Mouse (Mus musculus): Measurements from ENCODE around the gene Tarbp2. TPM values are rescaled to one million over a fixed set of nuclear protein-coding genes. Genes with fewer than 3 reads are reported as not detected.

The Tarbp2 gene
- polyA plus RNA-seq, 1 experiment from 2014 or later: 41.7 TPM

DNA sequence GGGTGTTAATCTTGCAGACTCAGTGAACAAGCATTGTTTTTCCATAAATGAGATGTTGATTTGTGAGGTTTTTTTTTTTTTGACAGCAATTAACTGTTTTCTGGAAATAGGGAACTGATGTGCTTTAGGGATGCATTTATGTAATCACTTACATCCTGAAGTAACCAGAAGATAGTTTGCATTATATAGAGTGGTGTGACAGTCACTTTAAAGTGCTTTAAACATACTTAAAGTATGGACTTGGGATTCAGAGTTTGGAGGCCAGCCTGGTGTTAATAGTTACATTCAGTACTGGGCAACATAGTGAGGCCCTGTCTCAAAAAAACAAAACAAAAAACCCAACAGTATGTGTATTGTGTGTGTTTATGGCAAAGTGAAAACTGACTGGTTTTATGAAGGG is 46.3 kb upstream of the Tarbp2 start:
- H3K27me3 ChIP-seq (ENCODE audit: control insufficient read depth, insufficient read depth, low read length): no peaks in the 10 kb centered on the region
- no peak overlapping the region for H3K9ac ChIP-seq (ENCODE audit: low read length)
- TF ChIP-seq CTCF (IDR thresholded peaks at IDR 0.05; ENCODE audit: low read depth) (no peak), EP300 (optimal IDR thresholded peaks at IDR 0.05) (no peak)
- H3K27ac ChIP-seq (replicated peaks): no peak overlapping the region
- no peaks in the 10 kb centered on the region; the same call in 1 of the 2 replicates for H3K36me3 ChIP-seq (ENCODE audit: control insufficient read depth, insufficient read depth, low read length)
- H3K9me3 ChIP-seq (ENCODE audit: control insufficient read depth, low read length): no peaks in the 10 kb centered on the region
- DNase-seq (ENCODE audit: low spot score) (no peak), ATAC-seq (ENCODE audit: low FRiP score, low TSS enrichment) (no peak)
- H3K4me1 ChIP-seq (replicated peaks; ENCODE audit: control insufficient read depth, insufficient read depth): no peaks in the 10 kb centered on the region
- H3K4me2 ChIP-seq (replicated peaks; ENCODE audit: low read depth): peak overlapping the region; percentile 63
- peak overlapping the region; percentile 82 for H3K4me3 ChIP-seq (ENCODE audit: low read depth, low read length)

DNA sequence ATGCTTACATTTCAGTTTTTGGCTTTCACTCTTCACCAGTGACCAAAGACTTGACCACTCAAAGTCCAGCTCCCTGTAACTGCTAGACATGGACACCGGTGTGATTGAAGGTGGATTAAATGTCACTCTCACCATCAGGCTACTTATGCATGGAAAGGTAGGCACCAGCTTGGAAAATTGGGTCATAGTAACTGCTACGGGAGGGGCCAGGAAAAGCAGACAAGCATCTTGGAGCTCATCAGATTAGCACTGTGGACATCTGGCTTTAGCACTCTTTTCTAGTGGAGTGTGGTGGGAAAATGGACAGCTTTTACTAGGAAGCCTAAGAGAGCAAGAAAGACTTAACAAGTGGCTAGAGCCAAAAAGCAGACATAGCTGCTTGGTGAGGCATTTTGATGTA is 44.7 kb upstream of the Tarbp2 start:
- DNase-seq (ENCODE audit: low spot score) (no peak), ATAC-seq (ENCODE audit: low FRiP score, low TSS enrichment) (no peak)
- H3K36me3 ChIP-seq (ENCODE audit: control insufficient read depth, insufficient read depth, low read length): no peaks in the 10 kb centered on the region; the same call in 1 of the 2 replicates
- no peaks in the 10 kb centered on the region for H3K4me1 ChIP-seq (replicated peaks; ENCODE audit: control insufficient read depth, insufficient read depth)
- H3K9ac ChIP-seq (ENCODE audit: low read length): no peak overlapping the region
- WGBS: 57% methylated on average over 2 of the region's 2 CpGs
- TF ChIP-seq EP300 (optimal IDR thresholded peaks at IDR 0.05) (no peak), CTCF (IDR thresholded peaks at IDR 0.05; ENCODE audit: low read depth) (no peak)
- H3K4me2 ChIP-seq (replicated peaks; ENCODE audit: low read depth): no peak overlapping the region
- no peaks in the 10 kb centered on the region for H3K27me3 ChIP-seq (ENCODE audit: control insufficient read depth, insufficient read depth, low read length)
- no peak overlapping the region for H3K27ac ChIP-seq (replicated peaks)
- H3K4me3 ChIP-seq (ENCODE audit: low read depth, low read length): no peak overlapping the region
- no peaks in the 10 kb centered on the region for H3K9me3 ChIP-seq (ENCODE audit: control insufficient read depth, low read length)

DNA sequence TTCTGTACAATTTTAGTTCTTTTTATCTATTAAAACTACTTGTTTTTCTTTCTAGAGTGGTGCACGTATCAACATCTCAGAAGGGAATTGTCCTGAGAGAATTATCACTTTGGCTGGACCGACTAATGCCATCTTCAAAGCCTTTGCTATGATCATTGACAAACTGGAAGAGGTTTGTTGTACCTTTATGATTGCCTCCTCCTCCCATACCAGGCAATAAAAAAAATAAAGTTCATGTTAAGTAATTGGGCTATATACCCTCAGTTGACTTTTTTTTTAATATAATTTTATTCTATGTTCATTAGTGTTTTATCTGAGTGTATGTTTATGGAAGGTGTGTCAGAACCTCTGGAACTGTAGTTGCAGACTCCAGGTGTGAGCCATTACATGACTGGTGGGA is 43.5 kb upstream of the Tarbp2 start:
- ATAC-seq (ENCODE audit: low FRiP score, low TSS enrichment): no peak
- Histone ChIP-seq H3K27me3 (ENCODE audit: control insufficient read depth, insufficient read depth, low read length) (no peaks in the 10 kb centered on the region), H3K4me1 (replicated peaks; ENCODE audit: control insufficient read depth, insufficient read depth) (no peaks in the 10 kb centered on the region), H3K4me2 (replicated peaks; ENCODE audit: low read depth) (no peak overlapping the region), H3K4me3 (ENCODE audit: low read depth, low read length) (no peak overlapping the region), H3K27ac (replicated peaks) (no peak overlapping the region), H3K9ac (ENCODE audit: low read length) (no peak overlapping the region), H3K36me3 (ENCODE audit: control insufficient read depth, insufficient read depth, low read length) (no peaks in the 10 kb centered on the region; the same call in 1 of the 2 replicates), H3K9me3 (ENCODE audit: control insufficient read depth, low read length) (no peaks in the 10 kb centered on the region)
- TF ChIP-seq CTCF (IDR thresholded peaks at IDR 0.05; ENCODE audit: low read depth) (no peak), EP300 (optimal IDR thresholded peaks at IDR 0.05) (no peak)
- DNase-seq (ENCODE audit: low spot score): no peak
- 92% methylated on average over 2 of the region's 2 CpGs for WGBS

DNA sequence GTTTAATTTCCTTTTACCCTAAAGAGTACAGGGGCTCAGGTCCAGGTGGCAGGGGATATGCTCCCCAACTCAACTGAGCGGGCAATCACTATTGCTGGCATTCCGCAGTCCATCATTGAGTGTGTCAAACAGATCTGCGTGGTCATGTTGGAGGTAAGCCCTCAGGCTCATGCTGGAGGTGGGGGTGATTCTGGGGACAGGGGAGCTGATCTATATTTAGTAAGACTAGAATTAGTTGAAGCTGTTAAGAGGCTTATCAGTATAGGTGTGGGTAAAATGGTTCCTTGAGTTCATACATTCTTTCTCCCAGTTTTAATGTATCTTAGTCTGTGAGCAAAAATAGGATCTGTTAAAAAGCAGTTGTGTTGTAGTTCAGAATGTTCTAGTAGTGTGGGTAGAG is 34.9 kb upstream of the Tarbp2 start:
- ATAC-seq (ENCODE audit: low FRiP score, low TSS enrichment): no peak
- no peaks in the 10 kb centered on the region for H3K9me3 ChIP-seq (ENCODE audit: control insufficient read depth, low read length)
- H3K4me1 ChIP-seq (replicated peaks; ENCODE audit: control insufficient read depth, insufficient read depth): no peaks in the 10 kb centered on the region
- H3K4me2 ChIP-seq (replicated peaks; ENCODE audit: low read depth): no peak overlapping the region
- no peak overlapping the region for H3K4me3 ChIP-seq (ENCODE audit: low read depth, low read length)
- peaks cover 22% of the 10 kb centered on the region for H3K36me3 ChIP-seq (ENCODE audit: control insufficient read depth, insufficient read depth, low read length)
- no peak overlapping the region for H3K27ac ChIP-seq (replicated peaks)
- TF ChIP-seq EP300 (optimal IDR thresholded peaks at IDR 0.05) (no peak), CTCF (IDR thresholded peaks at IDR 0.05; ENCODE audit: low read depth) (no peak)
- no peak overlapping the region for H3K9ac ChIP-seq (ENCODE audit: low read length)
- DNase-seq (ENCODE audit: low spot score): no peak
- WGBS: 75% methylated on average over 3 of the region's 3 CpGs
- H3K27me3 ChIP-seq (ENCODE audit: control insufficient read depth, insufficient read depth, low read length): no peaks in the 10 kb centered on the region

DNA sequence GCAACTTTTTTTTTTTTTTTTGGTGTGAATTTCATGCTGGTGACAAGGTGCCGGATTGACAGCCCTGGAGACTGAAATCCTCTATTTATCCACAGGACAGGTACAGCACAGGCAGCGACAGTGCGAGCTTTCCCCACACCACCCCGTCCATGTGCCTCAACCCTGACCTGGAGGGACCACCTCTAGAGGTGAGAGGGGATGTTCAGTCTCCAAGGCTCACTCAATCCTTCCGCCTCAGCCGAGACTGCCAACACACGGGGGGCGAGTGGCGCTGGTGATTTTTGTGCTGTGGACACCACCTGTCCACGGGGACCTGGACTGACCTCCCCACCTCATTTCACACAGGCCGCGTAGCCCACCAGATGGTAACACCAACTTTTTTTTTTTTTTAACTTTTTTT is 32.1 kb upstream of the Tarbp2 start:
- Histone ChIP-seq H3K27ac (replicated peaks) (no peak overlapping the region), H3K4me3 (ENCODE audit: low read depth, low read length) (no peak overlapping the region), H3K27me3 (ENCODE audit: control insufficient read depth, insufficient read depth, low read length) (no peaks in the 10 kb centered on the region), H3K36me3 (ENCODE audit: control insufficient read depth, insufficient read depth, low read length) (peaks cover 36% of the 10 kb centered on the region), H3K9me3 (ENCODE audit: control insufficient read depth, low read length) (no peaks in the 10 kb centered on the region), H3K4me1 (replicated peaks; ENCODE audit: control insufficient read depth, insufficient read depth) (no peaks in the 10 kb centered on the region), H3K9ac (ENCODE audit: low read length) (no peak overlapping the region), H3K4me2 (replicated peaks; ENCODE audit: low read depth) (no peak overlapping the region)
- ATAC-seq (ENCODE audit: low FRiP score, low TSS enrichment) (no peak), DNase-seq (ENCODE audit: low spot score) (no peak)
- TF ChIP-seq EP300 (optimal IDR thresholded peaks at IDR 0.05) (no peak), CTCF (IDR thresholded peaks at IDR 0.05; ENCODE audit: low read depth) (no peak)
- WGBS: 91% methylated on average over 12 of the region's 12 CpGs

DNA sequence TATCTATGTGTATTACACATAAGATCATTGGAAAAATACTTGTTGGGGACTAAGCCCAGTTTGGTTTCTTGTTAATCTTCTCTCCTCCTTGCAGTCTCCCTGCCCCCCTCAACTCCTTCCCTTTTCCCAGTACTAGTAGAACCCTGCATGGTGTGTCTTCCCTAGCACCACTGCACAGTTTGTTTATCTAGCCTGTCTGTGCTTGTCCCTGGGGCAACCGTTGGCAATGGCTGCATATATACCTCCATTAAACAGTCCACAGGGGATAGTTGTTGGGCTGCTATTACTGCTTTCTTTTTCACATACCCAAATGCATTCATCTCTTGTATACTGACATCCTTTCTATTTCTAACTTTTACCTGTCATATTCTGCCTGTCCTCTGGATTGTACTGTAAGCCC is 30.3 kb upstream of the Tarbp2 start:
- H3K36me3 ChIP-seq (ENCODE audit: control insufficient read depth, insufficient read depth, low read length): peaks cover 43% of the 10 kb centered on the region
- no peak for ATAC-seq (ENCODE audit: low FRiP score, low TSS enrichment)
- no peaks in the 10 kb centered on the region for H3K27me3 ChIP-seq (ENCODE audit: control insufficient read depth, insufficient read depth, low read length)
- no peak overlapping the region for H3K27ac ChIP-seq (replicated peaks)
- 34% methylated on average over 1 of the region's 1 CpGs for whole genome bisulfite sequencing
- H3K9ac ChIP-seq (ENCODE audit: low read length): no peak overlapping the region
- no peaks in the 10 kb centered on the region for H3K4me1 ChIP-seq (replicated peaks; ENCODE audit: control insufficient read depth, insufficient read depth)
- H3K4me3 ChIP-seq (ENCODE audit: low read depth, low read length): no peak overlapping the region
- TF ChIP-seq EP300 (optimal IDR thresholded peaks at IDR 0.05): no peak
- TF ChIP-seq CTCF (IDR thresholded peaks at IDR 0.05; ENCODE audit: low read depth): no peak
- no peaks in the 10 kb centered on the region for H3K9me3 ChIP-seq (ENCODE audit: control insufficient read depth, low read length)
- H3K4me2 ChIP-seq (replicated peaks; ENCODE audit: low read depth): no peak overlapping the region
- no peak for DNase-seq (ENCODE audit: low spot score)

Data from stomach, postnatal 0 days (tissue).